Comparison of ENCODE assay signal across 8 mouse cellular contexts in the genomic region with DNA sequence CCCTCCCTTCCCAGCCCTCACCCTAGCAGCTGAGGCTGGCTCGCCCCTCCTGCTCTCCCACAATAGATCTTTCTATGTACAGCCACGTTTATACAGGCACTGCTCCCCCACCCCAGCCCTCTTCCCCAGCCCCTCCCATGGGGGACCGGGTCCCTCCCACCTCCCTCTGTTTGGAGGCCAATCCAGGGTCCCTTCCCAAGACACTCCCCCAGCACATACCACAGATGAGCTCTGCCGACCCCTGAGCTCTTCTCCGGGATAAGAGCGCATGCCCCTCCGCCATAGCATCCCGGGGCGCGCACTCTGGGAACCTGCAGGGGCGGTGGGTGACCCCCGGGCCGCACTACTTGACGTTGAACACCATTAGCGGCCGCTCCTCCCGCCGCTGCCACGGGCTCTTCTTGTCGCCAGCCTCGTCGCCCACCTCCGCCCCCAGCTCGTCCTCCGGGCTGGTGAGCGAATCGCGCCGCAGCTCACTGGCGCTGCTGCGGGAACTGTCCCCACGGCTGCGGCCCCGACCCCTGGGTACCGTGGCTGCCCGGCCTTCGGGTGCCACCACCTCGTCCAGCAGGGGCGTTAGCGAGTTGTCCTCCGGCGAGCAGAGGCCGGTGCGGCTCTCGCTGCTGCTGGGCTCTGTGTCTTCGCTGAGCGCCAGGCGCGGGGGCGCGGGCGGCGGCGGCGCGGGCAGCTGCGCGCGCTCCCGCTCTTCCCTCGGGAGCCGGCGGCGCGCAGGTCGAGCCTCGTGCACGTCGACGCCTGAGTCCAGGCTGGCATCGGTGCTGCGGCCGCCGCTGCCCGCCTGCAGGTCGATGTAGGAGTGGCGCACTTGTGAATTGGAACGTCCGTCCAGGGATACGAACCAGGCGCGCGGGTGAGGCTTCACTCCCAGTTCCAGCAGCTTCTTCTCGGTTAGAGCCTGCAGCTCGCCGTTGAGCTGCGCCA. TPM values are rescaled to one million over a fixed set of nuclear protein-coding genes. Genes with fewer than 3 reads are reported as not detected.
DNase-seq lines count a peak whose midpoint lies in the region; ATAC-seq and TF ChIP-seq lines count a peak whose summit lies in the region.

No protein-coding gene starts in this region.

- TF ChIP-seq CTCF in left cerebral cortex, adult 2 months (IDR thresholded peaks at IDR 0.05) = peak; percentile 37

- intact Hi-C loops in left cerebral cortex, adult 2 months (cut with DNase I) = loop anchor here (10.0 kb wide), 1 partner anchor 243 kb away; no protein-coding TSS in a partner anchor

- H3K9me3 ChIP-seq in forebrain, embryonic 16.5 days (ENCODE audit: control insufficient read depth, low read length) = no peaks in the 10 kb centered on the region
- no peaks in the 10 kb centered on the region for H3K9me3 ChIP-seq in hindbrain, embryonic 12.5 days (replicated peaks)

- H3K27me3 ChIP-seq in forebrain, embryonic 16.5 days (replicated peaks; ENCODE audit: control insufficient read depth, insufficient read depth, low read length) = no peaks in the 10 kb centered on the region
- H3K27me3 ChIP-seq in hindbrain, embryonic 12.5 days = peaks cover 19% of the 10 kb centered on the region

- peak overlapping the region; percentile 19 for H3K4me3 ChIP-seq in forebrain, embryonic 16.5 days (replicated peaks; ENCODE audit: low read length)
- peak overlapping the region; percentile 36 for H3K4me3 ChIP-seq in hindbrain, embryonic 12.5 days
- peak overlapping the region; percentile 49 for H3K4me3 ChIP-seq in left cerebral cortex, adult 2 months

- 6% methylated on average over 84 of the region's 87 CpGs for WGBS in forebrain, embryonic 16.5 days
- 3% methylated on average over 84 of the region's 87 CpGs for WGBS in hindbrain, embryonic 12.5 days

- peaks cover 23% of the 10 kb centered on the region for H3K36me3 ChIP-seq in forebrain, embryonic 16.5 days (ENCODE audit: control insufficient read depth, insufficient read depth)
- peaks cover 75% of the 10 kb centered on the region for H3K36me3 ChIP-seq in hindbrain, embryonic 12.5 days

- ATAC-seq in forebrain, embryonic 16.5 days = peak; percentile 36
- peak; percentile 46 for ATAC-seq in hindbrain, embryonic 12.5 days (ENCODE audit: low FRiP score)

- peak overlapping the region; percentile 35 for H3K9ac ChIP-seq in forebrain, embryonic 16.5 days (replicated peaks; ENCODE audit: low read depth, low read length)
- H3K9ac ChIP-seq in hindbrain, embryonic 12.5 days = peak overlapping the region; percentile 64

- H3K4me1 ChIP-seq in forebrain, embryonic 16.5 days (replicated peaks; ENCODE audit: control insufficient read depth, insufficient read depth, low read length) = peaks cover 27% of the 10 kb centered on the region
- peaks cover 41% of the 10 kb centered on the region for H3K4me1 ChIP-seq in hindbrain, embryonic 12.5 days

- DNase-seq in ZHBTc4 (ENCODE audit: low read depth, low spot score) = peak; percentile 90
- peak; percentile 77 for DNase-seq in cerebellum, adult 11-12 months
- peak; percentile 72 to 79 for DNase-seq in left cerebral cortex, adult 2 months (ENCODE audit: extremely low spot score in 1 of 2, low spot score in 2 of 2)
- DNase-seq in lung, postnatal 25 days (ENCODE audit: low spot score) = peak; percentile 57
- peak; percentile 79 to 81 for DNase-seq in right cerebral cortex, postnatal 10 days (ENCODE audit: low spot score in 2 of 2)
- DNase-seq in T-cell, adult 2 months (ENCODE audit: low spot score) = no peak

- no peak overlapping the region for H3K27ac ChIP-seq in forebrain, embryonic 16.5 days (ENCODE audit: low read length)
- peak overlapping the region; percentile 71 for H3K27ac ChIP-seq in hindbrain, embryonic 12.5 days
- peak overlapping the region; percentile 89 for H3K27ac ChIP-seq in left cerebral cortex, adult 2 months

- peak overlapping the region; percentile 43 for H3K4me2 ChIP-seq in forebrain, embryonic 16.5 days (ENCODE audit: low read length)
- peak overlapping the region; percentile 63 for H3K4me2 ChIP-seq in hindbrain, embryonic 12.5 days (replicated peaks)

RNA-seq across cellular contexts. Expression of gene Grn, which starts 7.3 kb away (rescaled TPM):
- polyA plus RNA-seq in forebrain, embryonic 16.5 days (2015; fragmentation: Nextera tagmentation; extraction: Ambion mirVana) = 68.0 and 72.8 TPM in 2 replicates
- polyA plus RNA-seq in hindbrain, embryonic 12.5 days (2016; fragmentation: Nextera tagmentation; extraction: Ambion mirVana) = 96.9 and 101 TPM in 2 replicates
- 10 to 100 TPM; 58.1 to 66.2 TPM for total RNA-seq in left cerebral cortex, adult 2 months (2021)

RNA-seq across cellular contexts. Expression of gene Fam171a2, which starts 10.1 kb away (rescaled TPM):
- 16.1 and 17.8 TPM in 2 replicates for polyA plus RNA-seq in forebrain, embryonic 16.5 days (2015; fragmentation: Nextera tagmentation; extraction: Ambion mirVana)
- 21.5 and 22.8 TPM in 2 replicates for polyA plus RNA-seq in hindbrain, embryonic 12.5 days (2016; fragmentation: Nextera tagmentation; extraction: Ambion mirVana)
- 100 to 1,000 TPM; 117 to 123 TPM for total RNA-seq in left cerebral cortex, adult 2 months (2021)

RNA-seq across cellular contexts. Expression of gene Slc25a39, which starts 29.6 kb away (rescaled TPM):
- polyA plus RNA-seq in forebrain, embryonic 16.5 days (2015; fragmentation: Nextera tagmentation; extraction: Ambion mirVana) = 134 and 143 TPM in 2 replicates
- polyA plus RNA-seq in hindbrain, embryonic 12.5 days (2016; fragmentation: Nextera tagmentation; extraction: Ambion mirVana) = 148 and 157 TPM in 2 replicates
- 10 to 100 TPM; 65.7 to 68.6 TPM for total RNA-seq in left cerebral cortex, adult 2 months (2021)

RNA-seq across cellular contexts. Expression of gene Itga2b, which starts 32.5 kb away (rescaled TPM):
- 3.6 and 6.6 TPM in 2 replicates for polyA plus RNA-seq in forebrain, embryonic 16.5 days (2015; fragmentation: Nextera tagmentation; extraction: Ambion mirVana)
- 7.1 and 8.5 TPM in 2 replicates for polyA plus RNA-seq in hindbrain, embryonic 12.5 days (2016; fragmentation: Nextera tagmentation; extraction: Ambion mirVana)
- total RNA-seq in left cerebral cortex, adult 2 months (2021) = 1 to 10 TPM; 2.5 to 4.1 TPM

RNA-seq across cellular contexts. Expression of gene Rundc3a, which starts 44.2 kb away (rescaled TPM):
- polyA plus RNA-seq in forebrain, embryonic 16.5 days (2015; fragmentation: Nextera tagmentation; extraction: Ambion mirVana) = 129 and 156 TPM in 2 replicates
- 125 and 140 TPM in 2 replicates for polyA plus RNA-seq in hindbrain, embryonic 12.5 days (2016; fragmentation: Nextera tagmentation; extraction: Ambion mirVana)
- 100 to 1,000 TPM; 505 to 522 TPM for total RNA-seq in left cerebral cortex, adult 2 months (2021)
